Mouse (Mus musculus) macrophage (primary cell): Measurements from ENCODE around the gene Nfix. TPM values are rescaled to one million over a fixed set of nuclear protein-coding genes. Genes with fewer than 3 reads are reported as not detected.

Source experiments
- H3K27ac ChIP-seq: fragments of 350-480 bp; formaldehyde crosslinking; 2 replicates; pipeline ENCODE4 v1.9.0; 2021
- H3K36me3 ChIP-seq: fragments of 350-480 bp; formaldehyde crosslinking; 2 replicates; pipeline ENCODE4 v1.9.0; 2021; ENCODE audit errors: inconsistent target
- H3K4me3 ChIP-seq: fragments of 350-480 bp; formaldehyde crosslinking; 2 replicates; pipeline ENCODE4 v1.9.0; 2021; ENCODE audit errors: inconsistent target
- H3K79me2 ChIP-seq: fragments of 350-480 bp; formaldehyde crosslinking; 2 replicates; pipeline ENCODE4 v1.9.0; 2021; ENCODE audit errors: inconsistent target
- WGBS: methylation state at CpG from one replicate; pipeline ENCODE4 v1.1.7; 2026; ENCODE audit warnings: inconsistent platforms; ENCODE audit not compliant: missing documents; 5-methylcytosine and 5-hydroxymethylcytosine counted together
- polyA plus RNA-seq: library from polyadenylated mRNA; stranded (reverse); fragments of 250-400 nt; gene quantifications from 3 replicates; pipeline ENCODE4 v1.2.4, GENCODE M21; 2018; ENCODE audit warnings: inconsistent platforms

The Nfix gene
- polyA plus RNA-seq, 1 experiment from 2014 or later, result 4.3 TPM

- Histone ChIP-seq H3K27ac (peak overlapping the region; percentile 40), H3K4me3 (no peak overlapping the region), H3K36me3 (no peaks in the 10 kb centered on the region), H3K79me2 (no peaks in the 10 kb centered on the region)
- 51% methylated on average over 9 of the region's 10 CpGs for WGBS
Measured at GRCm38 (mm10) chr8:84725246-84725940, 74.8 kb downstream of the Nfix start.

DNA sequence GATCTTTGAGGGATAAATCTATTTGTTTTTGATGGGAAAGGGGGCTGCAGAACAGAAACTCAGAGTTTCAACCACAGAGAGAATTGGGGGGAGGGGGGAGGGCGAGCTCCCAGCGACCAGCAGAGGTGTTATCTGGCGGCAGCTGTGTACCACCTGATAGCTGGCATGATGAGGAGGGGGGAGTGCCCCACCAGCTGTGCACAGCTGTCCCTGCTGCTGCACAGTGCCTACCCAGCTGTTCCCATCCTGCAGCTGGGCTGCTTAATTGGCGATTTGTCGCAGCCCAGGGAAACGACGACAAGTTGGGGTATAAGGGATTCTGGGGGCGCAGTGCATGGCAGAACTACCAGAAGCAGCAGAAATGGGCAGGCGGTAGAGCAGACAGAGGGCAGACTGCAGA lies 75.5 kb downstream of the Nfix start:
- Histone ChIP-seq H3K27ac (peak overlapping the region; percentile 40; the same call in 1 of the 2 replicates), H3K79me2 (no peaks in the 10 kb centered on the region), H3K36me3 (no peaks in the 10 kb centered on the region), H3K4me3 (no peak overlapping the region)
- WGBS, result 60% methylated on average over 9 of the region's 9 CpGs

- WGBS, result 27% methylated on average over 7 of the region's 7 CpGs
- peak overlapping the region; percentile 25 for H3K27ac ChIP-seq
- no peak overlapping the region for H3K4me3 ChIP-seq
- no peaks in the 10 kb centered on the region for H3K36me3 ChIP-seq
- no peaks in the 10 kb centered on the region for H3K79me2 ChIP-seq
Measured at GRCm38 (mm10) chr8:84723571-84723900, 76.6 kb downstream of the Nfix start.

DNA sequence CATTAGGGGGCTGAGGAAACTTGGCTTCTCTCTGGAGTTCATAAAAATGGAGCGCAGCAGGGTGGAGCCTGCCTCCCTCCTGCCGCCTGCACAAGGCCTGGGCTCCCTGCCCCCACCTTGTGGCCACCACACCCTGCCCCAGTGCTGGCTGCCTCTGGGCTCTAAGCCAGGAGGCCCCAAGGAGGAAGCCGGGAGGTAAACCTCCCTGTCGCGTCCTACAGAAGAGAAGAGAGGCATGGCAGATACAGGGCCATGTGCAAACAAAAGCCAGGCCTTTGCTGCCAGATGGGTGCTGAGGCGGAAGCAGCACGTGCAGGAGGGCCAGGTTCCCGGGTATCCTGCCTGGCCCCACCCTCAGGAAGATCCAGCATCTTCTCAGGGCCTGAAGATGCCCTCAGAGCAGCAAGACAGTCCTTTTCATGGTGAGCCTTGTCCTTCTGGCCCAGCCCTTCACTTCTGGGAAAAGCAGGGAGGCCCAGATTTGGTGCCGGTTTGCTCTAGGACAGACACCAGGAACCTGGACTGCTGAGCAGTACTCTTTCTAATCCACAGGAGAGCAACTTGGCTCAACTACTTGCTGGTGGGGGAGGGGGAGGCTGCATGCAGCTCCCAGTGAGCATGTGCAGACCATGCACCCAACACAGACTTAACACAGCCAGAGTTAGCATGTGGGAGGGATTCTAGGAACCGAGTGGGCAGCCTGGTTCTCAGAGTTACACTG lies 77.1 kb downstream of the Nfix start, which contains the start of gene G430095P16Rik:
Gene G430095P16Rik (plus strand): TSS at position 158 of the 721 bp plus-strand sequence.
- Histone ChIP-seq H3K4me3 (no peak within 1 kb of the TSS; the same call in 1 of the 2 replicates), H3K27ac (peak within 1 kb of the TSS; percentile 25), H3K36me3 (no peaks in the 10 kb centered on the region), H3K79me2 (no peaks in the 10 kb centered on the region)
- WGBS, result 23% methylated on average over 9 of the region's 10 CpGs

- Histone ChIP-seq H3K36me3 (no peaks in the 10 kb centered on the region), H3K4me3 (no peak overlapping the region), H3K79me2 (no peaks in the 10 kb centered on the region), H3K27ac (0 out of 2 replicates have a peak overlapping the region, but pooled peaks have one; percentile 8)
- 44% methylated on average over 6 of the region's 6 CpGs for WGBS
Measured at GRCm38 (mm10) chr8:84722530-84722849, 77.7 kb downstream of the Nfix start.

DNA sequence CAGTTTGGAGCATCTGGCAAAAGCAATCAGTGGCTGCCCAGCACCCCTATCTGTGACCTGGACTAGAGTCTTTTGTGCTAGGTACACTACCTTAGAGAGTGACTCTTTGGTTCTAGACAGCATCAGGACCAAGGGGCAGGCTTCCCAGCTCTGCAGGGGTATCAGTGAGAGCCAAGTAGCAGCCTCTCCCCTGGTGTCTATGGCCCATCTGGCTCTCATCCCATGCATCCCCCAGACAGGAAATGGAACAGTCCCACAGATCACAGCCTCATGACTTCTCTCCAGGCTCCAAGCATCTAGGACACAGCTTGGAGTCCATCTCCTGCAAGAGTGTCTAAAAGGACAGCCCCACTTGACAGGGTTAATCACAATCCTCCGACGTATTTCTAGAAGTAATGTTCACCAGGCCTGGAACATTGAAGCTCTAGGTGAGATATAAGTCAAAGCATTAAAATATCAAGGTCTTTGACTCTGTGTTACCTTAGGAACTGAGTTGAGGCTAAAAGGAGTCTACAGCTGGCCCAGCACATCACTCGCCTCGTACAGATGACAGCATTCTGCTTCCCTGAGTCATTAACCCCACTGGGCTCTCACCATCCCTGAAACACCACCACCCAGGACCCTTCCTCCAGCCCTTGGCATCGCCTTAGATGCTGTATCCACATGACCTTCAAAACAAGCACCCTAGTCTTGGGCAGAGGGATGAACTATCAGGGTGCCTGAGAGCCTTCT lies 81.0 kb downstream of the Nfix start:
- H3K36me3 ChIP-seq, result no peaks in the 10 kb centered on the region
- 95% methylated on average over 5 of the region's 5 CpGs for WGBS
- no peak overlapping the region for H3K4me3 ChIP-seq
- H3K79me2 ChIP-seq, result no peaks in the 10 kb centered on the region
- H3K27ac ChIP-seq, result no peak overlapping the region

GRCm38 (mm10) chr8:84718476-84718875 lies 81.7 kb downstream of the Nfix start:
- WGBS, result 94% methylated on average over 5 of the region's 5 CpGs
- H3K79me2 ChIP-seq, result no peaks in the 10 kb centered on the region
- H3K4me3 ChIP-seq, result no peak overlapping the region
- no peaks in the 10 kb centered on the region for H3K36me3 ChIP-seq
- no peak overlapping the region for H3K27ac ChIP-seq

- WGBS, result 93% methylated on average over 11 of the region's 11 CpGs
- Histone ChIP-seq H3K27ac (no peak overlapping the region), H3K79me2 (no peaks in the 10 kb centered on the region), H3K36me3 (no peaks in the 10 kb centered on the region), H3K4me3 (no peak overlapping the region)
Measured at GRCm38 (mm10) chr8:84716790-84717189, 83.4 kb downstream of the Nfix start.

- Histone ChIP-seq H3K4me3 (no peak overlapping the region), H3K27ac (no peak overlapping the region), H3K36me3 (no peaks in the 10 kb centered on the region), H3K79me2 (no peaks in the 10 kb centered on the region)
- 95% methylated on average over 20 of the region's 27 CpGs for WGBS
Measured at GRCm38 (mm10) chr8:84715893-84716468, 84.2 kb downstream of the Nfix start.

GRCm38 (mm10) chr8:84714161-84714560 lies 86.0 kb downstream of the Nfix start:
- no peaks in the 10 kb centered on the region for H3K79me2 ChIP-seq
- H3K4me3 ChIP-seq, result no peak overlapping the region
- no peaks in the 10 kb centered on the region for H3K36me3 ChIP-seq
- WGBS, result 90% methylated on average over 4 of the region's 4 CpGs
- no peak overlapping the region for H3K27ac ChIP-seq

DNA sequence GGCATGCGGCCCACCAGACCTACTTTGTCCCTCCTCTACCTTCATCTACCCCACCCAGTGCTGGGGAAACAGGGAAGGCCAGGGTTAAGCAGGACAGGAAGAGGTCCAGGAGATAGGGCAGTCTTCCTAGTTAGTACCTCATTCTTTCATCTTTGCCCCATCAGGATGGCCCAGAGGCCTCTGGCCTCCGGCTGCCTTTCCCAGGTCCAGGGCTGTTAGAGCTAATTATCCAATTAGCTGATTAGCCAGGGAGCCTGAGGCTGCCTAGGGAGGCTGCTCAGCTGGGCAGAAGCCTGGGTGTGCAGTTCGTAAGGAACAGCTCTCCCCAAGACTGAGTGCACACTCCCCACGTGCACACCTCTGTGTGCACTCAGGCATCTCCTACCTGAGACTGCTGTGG lies 86.8 kb downstream of the Nfix start:
- no peak overlapping the region for H3K4me3 ChIP-seq
- WGBS, result 96% methylated on average over 4 of the region's 4 CpGs
- H3K79me2 ChIP-seq, result no peaks in the 10 kb centered on the region

GRCm38 (mm10) chr8:84712759-84713120 lies 87.4 kb downstream of the Nfix start:
- H3K27ac ChIP-seq, result no peak overlapping the region

More for the DNA sequence above, 86.8 kb downstream of the Nfix start:
- no peaks in the 10 kb centered on the region for H3K36me3 ChIP-seq
- H3K27ac ChIP-seq, result no peak overlapping the region

DNA sequence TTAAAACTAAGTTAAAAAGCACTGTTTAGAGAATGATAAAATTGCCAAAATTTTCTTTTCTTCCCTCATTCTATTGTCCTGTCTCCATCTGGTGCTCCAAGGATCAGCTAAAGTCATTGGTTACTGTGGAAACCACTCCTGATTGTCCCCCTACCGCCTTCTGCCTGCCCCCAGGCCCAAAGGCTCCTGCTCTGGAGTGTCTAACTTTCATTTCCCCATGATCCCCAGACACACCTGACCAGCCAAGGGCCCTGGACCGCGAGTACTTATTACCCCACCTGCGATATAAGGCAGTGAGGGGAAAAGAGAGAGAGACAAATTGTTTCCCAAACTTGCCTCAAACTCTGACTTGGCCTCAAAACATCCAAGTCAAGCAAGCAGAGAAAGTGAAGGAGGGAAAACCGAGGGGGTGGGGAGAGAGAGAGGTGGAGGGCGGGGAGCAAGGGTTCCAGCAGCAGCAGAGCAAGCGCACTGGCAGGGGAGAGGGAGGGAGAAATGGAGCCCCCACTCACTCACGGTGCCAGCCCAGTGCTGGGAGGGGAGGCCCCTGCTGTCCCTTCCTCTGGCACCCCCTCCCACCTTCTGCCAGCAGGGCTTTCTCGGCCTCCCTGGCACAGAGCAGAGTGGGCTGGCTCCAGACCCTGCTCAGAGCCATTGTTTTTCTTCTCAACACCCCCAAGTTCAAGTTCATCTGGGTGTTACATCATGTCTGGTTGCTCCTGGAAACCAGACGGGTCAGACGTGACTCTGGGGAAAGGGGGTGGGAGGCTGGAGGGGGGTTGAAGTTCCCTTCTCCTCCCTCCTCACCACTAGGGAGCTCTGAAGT lies 88.0 kb downstream of the Nfix start:
- Histone ChIP-seq H3K4me3 (no peak overlapping the region), H3K36me3 (no peaks in the 10 kb centered on the region), H3K79me2 (no peaks in the 10 kb centered on the region), H3K27ac (no peak overlapping the region)
- WGBS, result 70% methylated on average over 10 of the region's 11 CpGs

More at GRCm38 (mm10) chr8:84712759-84713120, 87.4 kb downstream of the Nfix start:
- Histone ChIP-seq H3K79me2 (no peaks in the 10 kb centered on the region), H3K36me3 (no peaks in the 10 kb centered on the region), H3K4me3 (no peak overlapping the region)
- 63% methylated on average over 3 of the region's 3 CpGs for WGBS

- Histone ChIP-seq H3K79me2 (no peaks in the 10 kb centered on the region; the same call in 1 of the 2 replicates), H3K36me3 (no peaks in the 10 kb centered on the region), H3K4me3 (no peak overlapping the region), H3K27ac (no peak overlapping the region)
- 100% methylated on average over 3 of the region's 3 CpGs for WGBS
Measured at GRCm38 (mm10) chr8:84711312-84711711, 88.8 kb downstream of the Nfix start.
